Mouse (Mus musculus) induced T-regulatory cell, adult 2 months (primary cell): ENCODE measurements around the gene Vezf1.

Experiments used
- DNase-seq: peaks from one replicate; pipeline ENCODE4 v3.0.0-alpha.2; 2012; ENCODE audit warnings: low read depth

Gene Vezf1

DNA sequence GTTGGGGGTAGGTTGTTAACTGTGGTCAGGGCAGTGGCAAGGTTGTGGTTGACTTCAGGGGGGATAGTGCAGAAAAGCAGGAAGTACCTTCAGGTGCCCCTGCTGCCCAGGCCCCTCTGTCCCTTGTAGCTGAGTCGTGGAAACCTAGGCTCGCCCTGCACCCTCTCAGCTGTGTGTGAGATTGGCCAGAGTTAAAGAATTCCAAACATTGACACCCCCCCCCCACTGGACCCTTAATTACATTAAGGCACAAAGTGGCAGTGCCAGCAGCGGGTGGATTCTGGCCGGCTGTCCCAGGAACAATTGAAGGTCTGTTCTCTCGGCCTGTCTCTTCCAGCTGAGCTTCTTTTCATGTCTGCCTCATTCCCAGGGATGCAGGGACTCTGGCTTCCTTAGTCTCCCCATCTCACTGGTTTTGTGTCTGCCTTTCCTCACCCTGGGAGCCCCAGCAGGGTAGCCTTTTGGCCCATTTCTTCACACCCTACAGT lies 58.3 kb downstream of the Vezf1 start:
- DNase-seq: no peak

- no peak for DNase-seq
These were observed 60.4 kb downstream of the Vezf1 start for GRCm38 (mm10) chr11:88128461-88128860.

- no peak for DNase-seq
These were observed 61.2 kb downstream of the Vezf1 start for GRCm38 (mm10) chr11:88129281-88129680.

DNA sequence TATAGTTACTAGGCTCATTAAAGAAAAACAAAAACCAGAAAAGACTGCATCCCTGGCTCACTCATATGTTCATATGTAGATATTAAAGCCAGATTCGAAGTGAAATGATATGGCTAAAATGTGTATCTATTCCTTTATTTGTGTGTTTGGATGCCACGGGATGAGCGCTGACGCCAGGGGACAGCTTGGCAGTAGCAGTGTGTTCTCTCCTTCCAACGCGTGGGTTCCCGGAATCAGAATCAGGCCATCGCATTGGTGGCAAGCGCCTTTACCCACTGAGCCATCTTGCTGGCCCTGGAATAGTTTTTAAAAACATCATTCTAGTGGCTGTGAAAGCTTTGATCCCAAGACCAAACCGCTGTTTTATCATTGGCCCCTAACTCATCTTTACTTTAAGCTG lies 61.9 kb downstream of the Vezf1 start:
- DNase-seq: no peak

- DNase-seq: peak; percentile 63
These were observed 63.8 kb downstream of the Vezf1 start for GRCm38 (mm10) chr11:88131847-88132246.
